Mouse (Mus musculus): ENCODE data around the gene Malsu1.

GRCm38 (mm10) chr6:49068361-49068760 lies 5.2 kb upstream of the Malsu1 start:
- TF ChIP-seq CTCF (IDR thresholded peaks at IDR 0.05; ENCODE audit: insufficient read depth, low read length) (no peak), POLR2A (IDR thresholded peaks at IDR 0.05; ENCODE audit: borderline replicate concordance, extremely low read depth, low read depth, low read length) (no peak)
